In the genomic region with DNA sequence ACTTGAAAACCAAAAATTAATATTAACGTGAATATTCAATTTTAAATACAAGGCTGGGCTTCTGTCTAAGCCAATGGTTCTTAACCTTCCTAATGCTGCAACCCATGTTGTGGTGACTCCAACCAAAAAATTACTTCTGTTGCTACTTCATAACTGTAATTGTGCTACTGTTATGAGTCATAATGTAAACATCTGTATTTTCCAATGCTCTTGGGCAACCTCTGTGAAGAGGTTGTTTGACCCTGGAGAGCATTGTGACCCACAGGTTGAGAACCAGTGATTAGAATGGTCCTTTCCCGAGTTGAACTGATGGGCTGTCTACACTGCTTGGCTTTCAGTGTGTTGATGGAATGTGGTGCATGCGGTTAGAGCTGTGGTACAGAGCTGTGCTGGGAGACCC, we compare ENCODE assay signal across 21 mouse cellular contexts. TPM values are rescaled to one million over a fixed set of nuclear protein-coding genes. Genes with fewer than 3 reads are reported as not detected.
DNase-seq lines count a peak whose midpoint lies in the region; ATAC-seq and TF ChIP-seq lines count a peak whose summit lies in the region.
"Had no signal": no experiment of that assay in that cellular context is flagged by ENCODE, and none has a peak within 500 bp of the region (broad histone marks: within the 10 kb centered on the region; RNA-seq: fewer than 3 reads in every experiment).

No protein-coding gene starts in this region.

- H3K79me2 ChIP-seq in C2C12 (ENCODE audit: control insufficient read depth, insufficient read depth) = peaks cover 100% of the 10 kb centered on the region

- no peak overlapping the region for H3K4me3 ChIP-seq in embryonic facial prominence, embryonic 12.5 days
- H3K4me3 ChIP-seq in embryonic facial prominence, embryonic 10.5 days = no peak overlapping the region
- H3K4me3 ChIP-seq in lung, postnatal 0 days (ENCODE audit: low read depth, low read length) = no peak overlapping the region
- no peak overlapping the region for H3K4me3 ChIP-seq in C2C12 (ENCODE audit: insufficient read depth, poor library complexity, severe bottlenecking)
- H3K4me3 ChIP-seq in stomach, postnatal 0 days (ENCODE audit: low read depth, low read length) = no peak overlapping the region
- no peak overlapping the region for H3K4me3 ChIP-seq in kidney, adult 2 months (ENCODE audit: insufficient read depth, low read depth, low read length)
- H3K4me3 ChIP-seq: forebrain, embryonic 13.5 days; gastrocnemius, adult 2 months; heart, embryonic 10.5 days; hindbrain, embryonic 13.5 days had no signal

- H3K9ac ChIP-seq in embryonic facial prominence, embryonic 12.5 days = no peak overlapping the region
- no peak overlapping the region for H3K9ac ChIP-seq in lung, postnatal 0 days (replicated peaks; ENCODE audit: low read depth)
- no peak overlapping the region for H3K9ac ChIP-seq in stomach, postnatal 0 days (ENCODE audit: low read length)
- H3K9ac ChIP-seq: forebrain, embryonic 13.5 days; forebrain, postnatal 0 days; hindbrain, embryonic 13.5 days had no signal

- no peak overlapping the region for H3K4me2 ChIP-seq in embryonic facial prominence, embryonic 12.5 days (replicated peaks)
- no peak overlapping the region for H3K4me2 ChIP-seq in lung, postnatal 0 days (replicated peaks; ENCODE audit: low read depth, low read length)
- no peak overlapping the region for H3K4me2 ChIP-seq in stomach, postnatal 0 days (replicated peaks; ENCODE audit: low read depth)
- H3K4me2 ChIP-seq: forebrain, embryonic 13.5 days; hindbrain, embryonic 13.5 days had no signal

- no peak for DNase-seq in embryonic facial prominence, embryonic 10.5 days (ENCODE audit: low spot score)
- peak; percentile 20 for DNase-seq in lung, postnatal 25 days (ENCODE audit: low spot score)
- no peak for DNase-seq in lung, postnatal 0 days (ENCODE audit: low spot score)
- no peak for DNase-seq in stomach, postnatal 0 days (ENCODE audit: low spot score)
- no peak for DNase-seq in kidney, adult 2 months
- DNase-seq: adrenal gland, adult 8-10 months; adrenal gland, postnatal 36 days; cerebellum, adult 9-10 months; cerebellum, postnatal 25 days; forebrain, postnatal 0 days; gastrocnemius, adult 2 months; gastrocnemius, postnatal 36 days; heart, adult 18-20 months; heart, postnatal 10 days had no signal

- no peaks in the 10 kb centered on the region for H3K9me3 ChIP-seq in embryonic facial prominence, embryonic 12.5 days
- H3K9me3 ChIP-seq in embryonic facial prominence, embryonic 10.5 days = no peaks in the 10 kb centered on the region
- H3K9me3 ChIP-seq in lung, postnatal 0 days (ENCODE audit: low read length) = no peaks in the 10 kb centered on the region
- H3K9me3 ChIP-seq in stomach, postnatal 0 days (ENCODE audit: control insufficient read depth, low read length) = no peaks in the 10 kb centered on the region
- H3K9me3 ChIP-seq: forebrain, embryonic 13.5 days; G1E; heart, embryonic 10.5 days; hindbrain, embryonic 13.5 days had no signal

- no peaks in the 10 kb centered on the region for H3K27me3 ChIP-seq in embryonic facial prominence, embryonic 12.5 days
- H3K27me3 ChIP-seq in embryonic facial prominence, embryonic 10.5 days (replicated peaks; ENCODE audit: low read depth, poor library complexity, severe bottlenecking) = no peaks in the 10 kb centered on the region
- no peaks in the 10 kb centered on the region for H3K27me3 ChIP-seq in lung, postnatal 0 days (replicated peaks; ENCODE audit: insufficient read depth, low read length)
- no peaks in the 10 kb centered on the region for H3K27me3 ChIP-seq in C2C12 (ENCODE audit: control insufficient read depth, insufficient read depth, insufficient read length)
- H3K27me3 ChIP-seq in stomach, postnatal 0 days (ENCODE audit: control insufficient read depth, insufficient read depth, low read length) = no peaks in the 10 kb centered on the region
- H3K27me3 ChIP-seq in kidney, adult 2 months (replicated peaks; ENCODE audit: control insufficient read depth, insufficient read depth, low read length) = no peaks in the 10 kb centered on the region
- H3K27me3 ChIP-seq: forebrain, embryonic 13.5 days; hindbrain, embryonic 13.5 days had no signal

- no peak for TF ChIP-seq POLR2A in kidney, adult 2 months (IDR thresholded peaks at IDR 0.05; ENCODE audit: low read depth, low read length)

- peaks cover 84% of the 10 kb centered on the region for H3K79me3 ChIP-seq in C2C12 (ENCODE audit: low read depth)

- ATAC-seq in embryonic facial prominence, embryonic 12.5 days (ENCODE audit: insufficient number of reproducible peaks, insufficient read depth, low FRiP score, low TSS enrichment) = 0 out of 2 replicates have a peak, but pooled peaks have one; percentile 52
- ATAC-seq in lung, postnatal 0 days = no peak
- peak; percentile 12; the same call in 1 of the 2 replicates for ATAC-seq in stomach, postnatal 0 days (ENCODE audit: low FRiP score, low TSS enrichment)
- ATAC-seq: forebrain, embryonic 13.5 days; forebrain, postnatal 0 days; hindbrain, postnatal 0 days had no signal

- H3K27ac ChIP-seq in embryonic facial prominence, embryonic 12.5 days = no peak overlapping the region
- H3K27ac ChIP-seq in embryonic facial prominence, embryonic 10.5 days (replicated peaks) = no peak overlapping the region
- H3K27ac ChIP-seq in lung, postnatal 0 days (ENCODE audit: low read length) = no peak overlapping the region
- no peak overlapping the region for H3K27ac ChIP-seq in stomach, postnatal 0 days (replicated peaks)
- H3K27ac ChIP-seq in kidney, adult 2 months (ENCODE audit: insufficient read depth, low read depth, low read length) = no peak overlapping the region
- H3K27ac ChIP-seq: forebrain, embryonic 13.5 days; gastrocnemius, adult 2 months; heart, embryonic 10.5 days; hindbrain, embryonic 13.5 days; hindbrain, postnatal 0 days had no signal

- WGBS in embryonic facial prominence, embryonic 12.5 days = 93% methylated on average over 3 of the region's 3 CpGs
- WGBS in embryonic facial prominence, embryonic 10.5 days = 88% methylated on average over 3 of the region's 3 CpGs
- 81% methylated on average over 3 of the region's 3 CpGs for WGBS in lung, postnatal 0 days
- 83% methylated on average over 3 of the region's 3 CpGs for WGBS in stomach, postnatal 0 days
- 90% methylated on average over 3 of the region's 3 CpGs for WGBS in kidney, adult 2 months

- H3K36me3 ChIP-seq in embryonic facial prominence, embryonic 12.5 days = peaks cover 48% of the 10 kb centered on the region
- peaks cover 81% of the 10 kb centered on the region for H3K36me3 ChIP-seq in embryonic facial prominence, embryonic 10.5 days (replicated peaks)
- H3K36me3 ChIP-seq in lung, postnatal 0 days (ENCODE audit: insufficient read depth, low read length) = peaks cover 23% of the 10 kb centered on the region
- peaks cover 73% of the 10 kb centered on the region for H3K36me3 ChIP-seq in C2C12 (ENCODE audit: control insufficient read depth, insufficient read depth)
- H3K36me3 ChIP-seq in stomach, postnatal 0 days (ENCODE audit: control insufficient read depth, insufficient read depth, low read length) = peaks cover 8% of the 10 kb centered on the region
- peaks cover 14% of the 10 kb centered on the region for H3K36me3 ChIP-seq in kidney, adult 2 months (ENCODE audit: control insufficient read depth, insufficient read depth, low read length)

- TF ChIP-seq EP300 in lung, postnatal 0 days (IDR thresholded peaks at IDR 0.05) = no peak
- no peak for TF ChIP-seq EP300 in stomach, postnatal 0 days (optimal IDR thresholded peaks at IDR 0.05)

- TF ChIP-seq CTCF in lung, postnatal 0 days (IDR thresholded peaks at IDR 0.05) = no peak
- no peak for TF ChIP-seq CTCF in C2C12 (IDR thresholded peaks at IDR 0.05; ENCODE audit: control insufficient read depth, insufficient read depth, insufficient read length)
- TF ChIP-seq CTCF in stomach, postnatal 0 days (IDR thresholded peaks at IDR 0.05; ENCODE audit: low read depth) = no peak
- TF ChIP-seq CTCF in kidney, adult 2 months (conservative IDR thresholded peaks at IDR 0.05; ENCODE audit: insufficient read depth, insufficient read length, low read depth, low read length) = no peak

- peaks cover 3% of the 10 kb centered on the region; the same call in 1 of the 2 replicates for H3K4me1 ChIP-seq in embryonic facial prominence, embryonic 12.5 days
- peaks cover 4% of the 10 kb centered on the region; the same call in 1 of the 2 replicates for H3K4me1 ChIP-seq in embryonic facial prominence, embryonic 10.5 days
- H3K4me1 ChIP-seq in lung, postnatal 0 days (ENCODE audit: insufficient read depth, low read depth, low read length) = no peaks in the 10 kb centered on the region
- no peaks in the 10 kb centered on the region for H3K4me1 ChIP-seq in stomach, postnatal 0 days (replicated peaks; ENCODE audit: control insufficient read depth, insufficient read depth)
- peaks cover 5% of the 10 kb centered on the region; the same call in 1 of the 2 replicates for H3K4me1 ChIP-seq in kidney, adult 2 months (ENCODE audit: control insufficient read depth, insufficient read depth, low read length)
- H3K4me1 ChIP-seq: heart, embryonic 10.5 days had no signal

- no peak overlapping the region for H3ac ChIP-seq in C2C12 (ENCODE audit: control insufficient read depth, insufficient read length, low read depth)

RNA-seq across cellular contexts. Expression of a gene that starts 7.2 kb away (rescaled TPM):
- 21.2 and 23.1 TPM in 2 replicates for polyA plus RNA-seq in embryonic facial prominence, embryonic 12.5 days (2016; fragmentation: Nextera tagmentation; extraction: Ambion mirVana)
- 13.9 and 15.2 TPM in 2 replicates for polyA plus RNA-seq in embryonic facial prominence, embryonic 10.5 days (2016; fragmentation: Nextera tagmentation; extraction: Ambion mirVana)
- polyA plus RNA-seq in lung, postnatal 0 days (2015; fragmentation: Nextera tagmentation; extraction: Ambion mirVana) = 12.4 and 14.1 TPM in 2 replicates
- 7.1 TPM for polyA plus RNA-seq in C2C12 (2012; fragmentation: generic; extraction: Trizol)
- 8.7 and 10.4 TPM in 2 replicates for polyA plus RNA-seq in stomach, postnatal 0 days (2015; fragmentation: Nextera tagmentation; extraction: Ambion mirVana)
- polyA plus RNA-seq in kidney, adult 2 months (2012; rRNA removed) = 8.0 and 10.4 TPM in 2 replicates

RNA-seq across cellular contexts. Expression of a gene that starts 22.2 kb away (rescaled TPM):
- 1.3 and 1.5 TPM in 2 replicates for polyA plus RNA-seq in embryonic facial prominence, embryonic 12.5 days (2016; fragmentation: Nextera tagmentation; extraction: Ambion mirVana)
- 0.51 and 0.64 TPM in 2 replicates for polyA plus RNA-seq in embryonic facial prominence, embryonic 10.5 days (2016; fragmentation: Nextera tagmentation; extraction: Ambion mirVana)
- not detected in 2 replicates for polyA plus RNA-seq in lung, postnatal 0 days (2015; fragmentation: Nextera tagmentation; extraction: Ambion mirVana)
- polyA plus RNA-seq in C2C12 (2012; fragmentation: generic; extraction: Trizol) = 0.02 TPM
- 0.62 and 1.0 TPM in 2 replicates for polyA plus RNA-seq in stomach, postnatal 0 days (2015; fragmentation: Nextera tagmentation; extraction: Ambion mirVana)
- 0.05 TPM in 1 of 2 replicates, not detected in the other for polyA plus RNA-seq in kidney, adult 2 months (2012; rRNA removed)
- polyA plus RNA-seq: G1E; heart, embryonic 10.5 days had no signal

RNA-seq across cellular contexts. Expression of a gene that starts 57.9 kb away (rescaled TPM):
- polyA plus RNA-seq in embryonic facial prominence, embryonic 12.5 days (2016; fragmentation: Nextera tagmentation; extraction: Ambion mirVana) = 84.7 and 88.0 TPM in 2 replicates
- 110 and 115 TPM in 2 replicates for polyA plus RNA-seq in embryonic facial prominence, embryonic 10.5 days (2016; fragmentation: Nextera tagmentation; extraction: Ambion mirVana)
- 29.4 TPM in 2 replicates for polyA plus RNA-seq in lung, postnatal 0 days (2015; fragmentation: Nextera tagmentation; extraction: Ambion mirVana)
- polyA plus RNA-seq in C2C12 (2012; fragmentation: generic; extraction: Trizol) = 87.1 TPM
- polyA plus RNA-seq in stomach, postnatal 0 days (2015; fragmentation: Nextera tagmentation; extraction: Ambion mirVana) = 55.8 and 57.0 TPM in 2 replicates
- polyA plus RNA-seq in kidney, adult 2 months (2012; rRNA removed) = 14.5 and 19.3 TPM in 2 replicates
